Mouse (Mus musculus) bone marrow, adult 2 months (tissue): ENCODE measurements around the gene Slc26a6. TPM values are rescaled to one million over a fixed set of nuclear protein-coding genes. Genes with fewer than 3 reads are reported as not detected.

Source experiments
- H3K27ac ChIP-seq: fragments of 200-500 bp; 2 replicates; pipeline ENCODE4 v1.5.1; 2012; ENCODE audit warnings: low read depth, mild to moderate bottlenecking, control low read depth, inconsistent platforms, low read length; ENCODE audit not compliant: control insufficient read depth, poor library complexity, insufficient read depth
- H3K4me1 ChIP-seq: fragments of 200-500 bp; 2 replicates; pipeline ENCODE4 v1.6.1; 2011; ENCODE audit warnings: low read length; ENCODE audit not compliant: control insufficient read depth, insufficient read depth
- H3K4me3 ChIP-seq: fragments of 200-500 bp; replicated peaks from 2 replicates; pipeline ENCODE3; 2011; ENCODE audit warnings: mild to moderate bottlenecking, low read depth, low read length, control low read depth; ENCODE audit not compliant: control insufficient read depth
- CTCF ChIP-seq: fragments of 200-500 bp; IDR thresholded peaks from 2 replicates; pipeline ENCODE4 v1.5.1; 2011; ENCODE audit warnings: low read length, control low read depth; ENCODE audit not compliant: control insufficient read depth, insufficient read depth
- POLR2A ChIP-seq: fragments of 200-500 bp; IDR thresholded peaks from 2 replicates; pipeline ENCODE4 v1.6.1; 2011; ENCODE audit warnings: low read depth, mild to moderate bottlenecking, control low read depth, low read length, borderline replicate concordance; ENCODE audit not compliant: control insufficient read depth
- WGBS: fragments of 180-500 bp; shearing (Covaris S2); methylation state at CpG from one replicate; pipeline ENCODE4 v1.1.7; 2018; 5-methylcytosine and 5-hydroxymethylcytosine counted together
- polyA plus RNA-seq: library from polyadenylated mRNA; stranded (reverse); fragments of >200 nt; gene quantifications from 2 replicates; pipeline ENCODE4 v1.2.4, GENCODE M21; 2011; ENCODE audit warnings: low replicate concordance; ENCODE audit not compliant: missing spikeins, insufficient read depth, insufficient read length

Gene Slc26a6
- polyA plus RNA-seq, 1 experiment: 13.3 TPM

GRCm38 (mm10) chr9:108955241-108955640 is 102.2 kb downstream of the Slc26a6 start:
- TF ChIP-seq CTCF (no peak), POLR2A (no peak)
- H3K4me1 ChIP-seq: no peaks in the 10 kb centered on the region
- 82% methylated on average over 11 of the region's 11 CpGs for WGBS

GRCm38 (mm10) chr9:108955846-108956245 is 102.8 kb downstream of the Slc26a6 start:
- no peak overlapping the region for H3K27ac ChIP-seq
- no peak overlapping the region for H3K4me3 ChIP-seq
- no peak for TF ChIP-seq CTCF
- no peak for TF ChIP-seq POLR2A
- WGBS: 90% methylated on average over 11 of the region's 11 CpGs
- H3K4me1 ChIP-seq: no peaks in the 10 kb centered on the region

More at GRCm38 (mm10) chr9:108955241-108955640, 102.2 kb downstream of the Slc26a6 start:
- Histone ChIP-seq H3K27ac (no peak overlapping the region), H3K4me3 (no peak overlapping the region)

Other genes starting within 250 kb of the Slc26a6 start
- gene Arih2, start 203.9 kb upstream of the Slc26a6 start, polyA plus RNA-seq: 28.5 and 29.4 TPM in 2 replicates
- 8.4 and 13.7 TPM in 2 replicates for gene Slc25a20, start 191.2 kb upstream of the Slc26a6 start, polyA plus RNA-seq
- 3.8 and 10.6 TPM in 2 replicates for gene Prkar2a, start 164.0 kb upstream of the Slc26a6 start, polyA plus RNA-seq
- gene Ip6k2, start 69.5 kb upstream of the Slc26a6 start, polyA plus RNA-seq: 28.0 and 37.3 TPM in 2 replicates
- 10.0 and 13.4 TPM in 2 replicates for gene Nckipsd, start 44.9 kb upstream of the Slc26a6 start, polyA plus RNA-seq
- 5.3 and 14.9 TPM in 2 replicates for gene Celsr3, start 27.0 kb upstream of the Slc26a6 start, polyA plus RNA-seq
- gene Tmem89, start 61.3 kb downstream of the Slc26a6 start, polyA plus RNA-seq: not detected in 2 replicates
- gene Uqcrc1, start 83.3 kb downstream of the Slc26a6 start, polyA plus RNA-seq: 50.7 and 70.0 TPM in 2 replicates
- 5.5 and 17.5 TPM in 2 replicates for gene Col7a1, start 100.3 kb downstream of the Slc26a6 start, polyA plus RNA-seq
- not detected in 2 replicates for gene Ucn2, start 132.7 kb downstream of the Slc26a6 start, polyA plus RNA-seq
- 15.4 and 35.2 TPM in 2 replicates for gene Pfkfb4, start 138.5 kb downstream of the Slc26a6 start, polyA plus RNA-seq
- gene Shisa5, start 185.3 kb downstream of the Slc26a6 start, polyA plus RNA-seq: 69.2 and 133 TPM in 2 replicates
- gene Trex1, start 206.5 kb downstream of the Slc26a6 start, polyA plus RNA-seq: 10.1 and 19.5 TPM in 2 replicates
- 5.8 and 10.2 TPM in 2 replicates for gene Atrip, start 220.8 kb downstream of the Slc26a6 start, polyA plus RNA-seq
- 3.4 and 6.0 TPM in 2 replicates for gene Ccdc51, start 229.2 kb downstream of the Slc26a6 start, polyA plus RNA-seq
- gene Tma7, start 229.3 kb downstream of the Slc26a6 start, polyA plus RNA-seq: 206 and 254 TPM in 2 replicates
- gene Plxnb1, start 242.1 kb downstream of the Slc26a6 start, polyA plus RNA-seq: 1.1 and 2.1 TPM in 2 replicates